Mouse (Mus musculus): ENCODE measurements around the gene Lhx1.

DNA sequence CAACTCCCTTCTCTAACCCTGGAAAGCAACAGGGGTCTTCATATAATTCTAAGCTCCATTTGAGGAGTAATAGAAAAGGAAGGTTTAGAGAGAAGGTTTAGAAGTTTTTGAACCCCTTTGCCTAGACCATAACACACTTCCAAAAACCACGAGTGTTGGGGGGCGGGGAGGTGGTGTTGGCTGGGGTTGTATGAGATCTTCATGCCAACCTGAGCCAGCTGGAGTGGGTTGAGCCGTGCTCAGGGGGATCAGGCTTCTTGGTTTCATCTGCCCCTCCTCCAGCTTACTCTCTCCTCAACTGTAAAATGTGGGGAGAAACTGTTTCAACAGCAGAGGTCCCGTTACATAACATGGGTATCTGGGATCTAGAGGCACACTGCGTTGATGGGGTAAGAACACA, 45.5 kb upstream of the Lhx1 start:
- TF ChIP-seq MAFK (IDR thresholded peaks at IDR 0.05; ENCODE audit: insufficient replicate concordance, low read length) (no peak), JUN (IDR thresholded peaks at IDR 0.05; ENCODE audit: insufficient read depth, low read depth, low read length) (no peak), MYC (IDR thresholded peaks at IDR 0.05; ENCODE audit: low read depth, low read length) (no peak), MXI1 (IDR thresholded peaks at IDR 0.05; ENCODE audit: low read depth, low read length) (no peak), CTCF (conservative IDR thresholded peaks at IDR 0.05 in 1 of 2, IDR thresholded peaks at IDR 0.05 in 1 of 2; ENCODE audit: low read depth in 2 of 2, low read length in 2 of 2) (no peak), ETS1 (conservative IDR thresholded peaks at IDR 0.05; ENCODE audit: low read depth, low read length) (no peak), USF2 (conservative IDR thresholded peaks at IDR 0.05; ENCODE audit: low read depth, low read length) (no peak), TBP (conservative IDR thresholded peaks at IDR 0.05; ENCODE audit: low read depth, low read length) (no peak), MAZ (IDR thresholded peaks at IDR 0.05; ENCODE audit: low read depth, low read length) (no peak), POLR2A (IDR thresholded peaks at IDR 0.05; ENCODE audit: low read depth, low read length) (no peak), MAX (IDR thresholded peaks at IDR 0.05; ENCODE audit: low read length) (no peak), ZKSCAN1 (IDR thresholded peaks at IDR 0.05; ENCODE audit: borderline replicate concordance, low read depth, low read length) (no peak)

All from CH12.LX (cell line).